Mouse (Mus musculus) lung, adult 2 months (tissue): ENCODE measurements at regions not wholly inside any gene's neighbourhood (a gene's known extent, or its start where the extent isn't known, plus 50 kb on each side); places are given as distances from the start of the nearest gene placed in this dataset.

Experiments used
- CTCF ChIP-seq: fragments of 200-500 bp; IDR thresholded peaks from 2 replicates; pipeline ENCODE4 v1.5.1; 2011; ENCODE audit warnings: mild to moderate bottlenecking, low read length, control low read depth; ENCODE audit not compliant: insufficient read depth
- POLR2A ChIP-seq: fragments of 200-500 bp; IDR thresholded peaks from 2 replicates; pipeline ENCODE4 v1.6.1; 2011; ENCODE audit warnings: low read depth, mild to moderate bottlenecking, control low read depth, low read length, borderline replicate concordance; ENCODE audit errors: extremely low read depth

GRCm38 (mm10) chr2:138859121-138859520, 602.8 kb downstream of the Btbd3 start:
- TF ChIP-seq POLR2A (no peak), CTCF (no peak)
